Mouse (Mus musculus) C2C12 (cell line): ENCODE measurements around the gene Abhd6. TPM values are rescaled to one million over a fixed set of nuclear protein-coding genes. Genes with fewer than 3 reads are reported as not detected.

Source experiments
- H3K27me3 ChIP-seq: one replicate; pipeline ENCODE4 v1.6.1; 2011; ENCODE audit not compliant: control insufficient read depth, insufficient read depth, insufficient read length
- H3K36me3 ChIP-seq: one replicate; pipeline ENCODE4 v1.6.1; 2011; ENCODE audit not compliant: control insufficient read depth, insufficient read depth
- H3K4me3 ChIP-seq: one replicate; pipeline ENCODE4 v1.5.1; 2011; ENCODE audit warnings: mild to moderate bottlenecking, control low read depth; ENCODE audit not compliant: poor library complexity, insufficient read depth, severe bottlenecking
- H3K79me2 ChIP-seq: one replicate; pipeline ENCODE4 v1.6.1; 2011; ENCODE audit not compliant: control insufficient read depth, insufficient read depth
- H3K79me3 ChIP-seq: one replicate; pipeline ENCODE4 v1.6.1; 2011; ENCODE audit warnings: low read depth, control low read depth
- H3ac ChIP-seq: one replicate; pipeline ENCODE3; 2011; ENCODE audit warnings: low read depth; ENCODE audit not compliant: control insufficient read depth, insufficient read length
- CEBPB ChIP-seq: IDR thresholded peaks from one replicate; pipeline ENCODE4 v1.6.1; 2011; ENCODE audit warnings: low read depth, mild to moderate bottlenecking, control low read depth, moderate library complexity
- CTCF ChIP-seq: IDR thresholded peaks from one replicate; pipeline ENCODE4 v1.5.1; 2011; ENCODE audit not compliant: control insufficient read depth, insufficient read depth, insufficient read length
- FOSL1 ChIP-seq: IDR thresholded peaks from one replicate; pipeline ENCODE4 v1.8.0; 2011; ENCODE audit warnings: mild to moderate bottlenecking, low read length; ENCODE audit not compliant: poor library complexity, insufficient read depth, severe bottlenecking
- MAX ChIP-seq: IDR thresholded peaks from one replicate; pipeline ENCODE4 v1.6.1; 2011; ENCODE audit warnings: mild to moderate bottlenecking, control low read depth
- MYOD1 ChIP-seq: IDR thresholded peaks from one replicate; pipeline ENCODE4 v1.6.1; 2011; ENCODE audit warnings: low read depth; ENCODE audit not compliant: control insufficient read depth, insufficient read length
- MYOG ChIP-seq: IDR thresholded peaks from one replicate; pipeline ENCODE4 v1.6.1; 2011; ENCODE audit not compliant: control insufficient read depth, insufficient read length; ENCODE audit errors: extremely low read depth
- USF1 ChIP-seq: IDR thresholded peaks from one replicate; pipeline ENCODE4 v1.6.1; 2011; ENCODE audit warnings: low read depth, mild to moderate bottlenecking, control low read depth, moderate library complexity
- polyA plus RNA-seq: library from polyadenylated mRNA; unstranded; fragments of >200 nt; fragmentation: generic; extraction: Trizol; gene quantifications from one replicate; pipeline ENCODE4 v1.2.1, GENCODE M21; 2012; ENCODE audit warnings: missing spikeins

Gene Abhd6
- polyA plus RNA-seq, 1 experiment: 9.0 TPM

DNA sequence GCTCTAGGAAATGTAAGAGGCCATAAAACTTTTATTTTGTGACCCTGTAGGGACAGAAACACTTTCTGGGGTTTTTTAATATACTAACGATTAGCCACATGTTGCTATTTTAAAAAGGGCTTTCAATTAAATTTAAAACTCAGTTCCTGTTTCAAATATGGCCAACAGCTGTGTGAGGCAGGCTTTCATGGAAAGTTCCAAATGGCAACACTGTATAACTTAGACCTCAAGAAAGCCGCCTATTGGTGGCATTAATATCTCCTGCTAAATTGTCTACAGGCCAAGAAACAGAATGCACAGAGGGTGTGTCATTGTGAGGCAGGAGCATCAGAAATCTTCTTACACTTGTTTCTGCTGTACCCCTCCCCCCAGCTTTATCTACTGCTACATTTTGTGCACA lies 4.8 kb downstream of the Abhd6 start:
- no peaks in the 10 kb centered on the region for H3K79me2 ChIP-seq
- H3K79me3 ChIP-seq: no peaks in the 10 kb centered on the region
- no peaks in the 10 kb centered on the region for H3K27me3 ChIP-seq
- H3K4me3 ChIP-seq: no peak overlapping the region
- TF ChIP-seq CEBPB: no peak
- no peak for TF ChIP-seq FOSL1
- no peak overlapping the region for H3ac ChIP-seq
- H3K36me3 ChIP-seq: no peaks in the 10 kb centered on the region

- Histone ChIP-seq H3K79me3 (no peaks in the 10 kb centered on the region), H3ac (no peak overlapping the region), H3K4me3 (no peak overlapping the region), H3K79me2 (no peaks in the 10 kb centered on the region), H3K27me3 (no peaks in the 10 kb centered on the region), H3K36me3 (no peaks in the 10 kb centered on the region)
- no peak for TF ChIP-seq USF1
- no peak for TF ChIP-seq MYOG
- no peak for TF ChIP-seq CEBPB
- no peak for TF ChIP-seq CTCF
- no peak for TF ChIP-seq MYOD1
- no peak for TF ChIP-seq MAX
- TF ChIP-seq FOSL1: no peak
These were observed 5.2 kb downstream of the Abhd6 start for GRCm38 (mm10) chr14:8007923-8008322.

DNA sequence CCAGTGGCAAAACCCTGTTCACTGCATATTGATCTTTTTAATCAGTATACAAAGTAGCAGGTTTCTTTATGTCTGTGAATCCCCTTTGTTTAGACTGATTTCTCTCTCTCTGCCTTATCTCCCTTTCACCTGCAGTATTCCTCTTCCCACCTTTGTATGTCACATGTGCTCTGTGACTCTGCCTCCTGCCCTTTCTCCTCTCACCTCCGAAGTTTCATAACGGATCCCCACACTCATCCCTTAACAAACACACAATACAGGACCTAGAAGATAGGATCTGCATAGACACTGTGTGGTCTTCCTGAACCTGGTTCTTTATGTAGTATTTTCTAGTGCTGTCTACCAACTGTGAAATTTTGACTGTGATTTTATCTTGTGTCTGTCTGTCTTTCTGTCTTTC lies 8.6 kb downstream of the Abhd6 start:
- Histone ChIP-seq H3K27me3 (no peaks in the 10 kb centered on the region), H3K4me3 (no peak overlapping the region), H3K79me3 (no peaks in the 10 kb centered on the region), H3ac (no peak overlapping the region), H3K79me2 (no peaks in the 10 kb centered on the region), H3K36me3 (no peaks in the 10 kb centered on the region)
- no peak for TF ChIP-seq CEBPB
- TF ChIP-seq CTCF: no peak
- TF ChIP-seq MYOG: no peak
- TF ChIP-seq FOSL1: no peak
- TF ChIP-seq MAX: no peak
- TF ChIP-seq USF1: no peak
- TF ChIP-seq MYOD1: no peak

GRCm38 (mm10) chr14:8011938-8012337 lies 9.2 kb downstream of the Abhd6 start:
- Histone ChIP-seq H3K79me3 (no peaks in the 10 kb centered on the region), H3ac (no peak overlapping the region), H3K27me3 (no peaks in the 10 kb centered on the region), H3K79me2 (no peaks in the 10 kb centered on the region), H3K4me3 (no peak overlapping the region), H3K36me3 (no peaks in the 10 kb centered on the region)
- TF ChIP-seq CTCF: no peak
- no peak for TF ChIP-seq USF1
- no peak for TF ChIP-seq MYOG
- no peak for TF ChIP-seq MAX
- TF ChIP-seq MYOD1: no peak
- TF ChIP-seq FOSL1: no peak
- no peak for TF ChIP-seq CEBPB

DNA sequence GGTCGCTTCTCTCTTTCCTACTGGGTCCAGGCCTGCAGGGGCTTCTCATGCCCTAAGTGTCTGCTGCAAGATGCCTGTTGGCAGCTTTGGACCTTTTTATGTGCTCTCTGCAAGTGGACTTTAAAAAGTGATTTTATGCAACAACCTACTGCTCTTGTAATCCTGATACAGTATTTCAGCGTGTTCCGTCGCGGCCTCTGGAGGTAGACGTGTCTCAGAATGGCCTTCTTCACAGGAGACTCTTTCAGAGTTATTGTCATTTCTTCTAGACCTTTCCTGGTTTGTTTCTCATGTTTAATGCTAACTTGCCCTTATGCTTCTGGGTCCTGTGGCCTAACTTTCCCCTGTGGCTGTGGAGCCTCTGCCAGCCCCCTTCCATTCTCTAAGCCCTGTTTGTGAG lies 13.1 kb downstream of the Abhd6 start:
- Histone ChIP-seq H3K79me3 (no peaks in the 10 kb centered on the region), H3K27me3 (no peaks in the 10 kb centered on the region), H3K4me3 (no peak overlapping the region), H3K36me3 (no peaks in the 10 kb centered on the region), H3ac (no peak overlapping the region), H3K79me2 (no peaks in the 10 kb centered on the region)
- TF ChIP-seq MAX: no peak

DNA sequence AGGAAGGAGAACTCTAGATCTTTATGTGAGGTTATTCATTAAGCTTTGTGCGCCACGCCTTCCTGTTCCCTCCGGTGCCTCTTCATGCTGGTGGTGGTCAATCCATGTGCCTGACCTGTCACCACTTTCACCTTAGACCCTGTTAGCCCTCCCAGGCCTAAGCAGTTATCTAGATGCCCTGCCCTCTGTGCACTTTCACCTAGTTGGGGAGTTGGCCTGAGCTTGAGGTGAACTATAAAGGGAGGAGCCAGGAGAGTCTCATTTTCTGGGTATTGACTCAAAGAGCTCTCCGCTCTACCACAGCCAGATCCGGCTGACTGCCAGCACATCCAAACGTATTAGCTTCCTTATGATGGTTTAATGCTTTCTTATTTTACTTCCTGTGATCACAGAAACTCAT lies 13.6 kb downstream of the Abhd6 start:
- no peaks in the 10 kb centered on the region for H3K79me2 ChIP-seq
- no peak overlapping the region for H3ac ChIP-seq
- TF ChIP-seq CEBPB (no peak), MYOD1 (no peak), FOSL1 (no peak), MAX (no peak), CTCF (no peak), MYOG (no peak), USF1 (no peak)
- no peak overlapping the region for H3K4me3 ChIP-seq
- H3K27me3 ChIP-seq: no peaks in the 10 kb centered on the region
- H3K36me3 ChIP-seq: no peaks in the 10 kb centered on the region
- H3K79me3 ChIP-seq: no peaks in the 10 kb centered on the region
